Mouse (Mus musculus): ENCODE results near the gene Olfr820. TPM values are rescaled to one million over a fixed set of nuclear protein-coding genes. Genes with fewer than 3 reads are reported as not detected.
"Not testable (repeated sequence)": the region's sequence is repeated elsewhere in the genome, so short reads cannot be mapped to it uniquely, and the experiment has no call there.

Gene Olfr820
- polyA plus RNA-seq (2014; fragmentation: Nextera tagmentation; extraction: Ambion mirVana), result not detected in 2 replicates

GRCm38 (mm10) chr10:130012321-130012720 is at the start of gene Olfr820:
Olfr820 (plus strand) TSS chr10:130012621.
- H3K9me3 ChIP-seq (ENCODE audit: control insufficient read depth, low read length), result no peaks in the 10 kb centered on the region
- H3K4me3 ChIP-seq (ENCODE audit: low read depth, low read length), result no peak within 1 kb of the TSS
- H3K36me3 ChIP-seq (ENCODE audit: control insufficient read depth, insufficient read depth, low read length), result no peaks in the 10 kb centered on the region
- H3K9ac ChIP-seq (ENCODE audit: low read depth, low read length), result no peak within 1 kb of the TSS
- H3K4me1 ChIP-seq (replicated peaks; ENCODE audit: control insufficient read depth, insufficient read depth, low read length), result no peaks in the 10 kb centered on the region
- DNase-seq (ENCODE audit: low spot score) (no peak), ATAC-seq (ENCODE audit: low FRiP score) (no peak)
- H3K27ac ChIP-seq (ENCODE audit: low read depth, low read length), result no peak within 1 kb of the TSS
- no peaks in the 10 kb centered on the region for H3K27me3 ChIP-seq (ENCODE audit: control insufficient read depth, insufficient read depth, low read length)
- no peak within 1 kb of the TSS for H3K4me2 ChIP-seq (replicated peaks; ENCODE audit: low read depth, low read length)

- H3K36me3 ChIP-seq (ENCODE audit: control insufficient read depth, insufficient read depth, low read length); H3K9me3 ChIP-seq (ENCODE audit: control insufficient read depth, low read length); H3K4me3 ChIP-seq (ENCODE audit: low read depth, low read length); H3K27me3 ChIP-seq (ENCODE audit: control insufficient read depth, insufficient read depth, low read length); H3K9ac ChIP-seq (ENCODE audit: low read depth, low read length); H3K4me1 ChIP-seq (replicated peaks; ENCODE audit: control insufficient read depth, insufficient read depth, low read length); H3K4me2 ChIP-seq (replicated peaks; ENCODE audit: low read depth, low read length); DNase-seq (ENCODE audit: low spot score); H3K27ac ChIP-seq (ENCODE audit: low read depth, low read length); ATAC-seq (ENCODE audit: low FRiP score): not testable (repeated sequence)
- 83% methylated on average over 1 of the region's 3 CpGs for WGBS
These were observed 46.2 kb upstream of the Olfr820 start for GRCm38 (mm10) chr10:129966232-129966631.

- not testable (repeated sequence) for H3K27me3 ChIP-seq (ENCODE audit: control insufficient read depth, insufficient read depth, low read length); H3K9ac ChIP-seq (ENCODE audit: low read depth, low read length); H3K27ac ChIP-seq (ENCODE audit: low read depth, low read length); DNase-seq (ENCODE audit: low spot score); ATAC-seq (ENCODE audit: low FRiP score); H3K4me3 ChIP-seq (ENCODE audit: low read depth, low read length); H3K9me3 ChIP-seq (ENCODE audit: control insufficient read depth, low read length); H3K36me3 ChIP-seq (ENCODE audit: control insufficient read depth, insufficient read depth, low read length); H3K4me2 ChIP-seq (replicated peaks; ENCODE audit: low read depth, low read length); H3K4me1 ChIP-seq (replicated peaks; ENCODE audit: control insufficient read depth, insufficient read depth, low read length)
- WGBS, result 77% methylated on average over 2 of the region's 2 CpGs
These were observed 45.3 kb upstream of the Olfr820 start, which contains the start of gene Olfr819 for GRCm38 (mm10) chr10:129967166-129967565. Olfr819 (minus strand) TSS chr10:129967266.

DNA sequence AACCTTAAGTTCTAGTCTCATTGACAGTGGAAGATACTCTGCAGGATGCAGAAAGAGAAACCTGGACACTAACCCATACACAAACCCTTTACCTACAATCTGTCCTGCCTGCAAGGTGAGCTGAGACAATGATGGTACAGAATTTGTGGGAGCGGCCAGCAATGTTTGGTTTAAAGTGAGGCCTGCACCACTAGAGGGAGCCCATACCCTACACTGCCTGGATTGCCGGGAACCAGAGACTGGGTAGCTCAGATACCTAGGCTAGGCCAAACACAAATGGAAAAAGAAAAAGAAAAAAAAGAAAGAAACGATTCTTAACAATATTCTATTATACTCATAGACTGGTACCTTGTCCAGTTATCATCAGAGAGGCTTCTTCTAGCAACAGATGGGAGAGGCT is 39.4 kb upstream of the Olfr820 start:
- not testable (repeated sequence) for H3K4me2 ChIP-seq (replicated peaks; ENCODE audit: low read depth, low read length); H3K36me3 ChIP-seq (ENCODE audit: control insufficient read depth, insufficient read depth, low read length); H3K27me3 ChIP-seq (ENCODE audit: control insufficient read depth, insufficient read depth, low read length); H3K4me3 ChIP-seq (ENCODE audit: low read depth, low read length); H3K9ac ChIP-seq (ENCODE audit: low read depth, low read length); DNase-seq (ENCODE audit: low spot score); H3K4me1 ChIP-seq (replicated peaks; ENCODE audit: control insufficient read depth, insufficient read depth, low read length); H3K9me3 ChIP-seq (ENCODE audit: control insufficient read depth, low read length); H3K27ac ChIP-seq (ENCODE audit: low read depth, low read length)
- WGBS, result no CpG with 5 or more reads among the region's 3 CpGs
- ATAC-seq (ENCODE audit: low FRiP score), result peak; percentile 78

DNA sequence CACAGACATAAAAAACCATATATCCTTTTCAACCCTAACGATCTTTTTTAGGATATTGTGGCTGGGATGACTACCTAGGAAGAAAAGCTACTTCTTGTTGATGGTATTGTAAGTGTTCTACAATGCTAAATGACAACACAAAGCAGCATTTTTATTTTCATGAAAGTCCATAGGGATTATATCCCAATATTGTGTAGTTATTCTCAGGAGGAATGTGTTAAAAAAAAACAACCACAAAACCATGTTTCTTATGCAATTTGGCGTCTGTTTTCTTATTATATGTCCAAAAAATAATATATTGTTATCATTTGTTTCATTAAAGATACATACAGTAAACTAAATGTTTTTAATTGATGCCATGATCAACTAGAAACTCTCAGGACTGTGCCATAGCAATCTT is 36.4 kb upstream of the Olfr820 start, which contains the start of gene Olfr247:
TSS of gene Olfr247 (minus strand) at position 101 of the 400 bp plus-strand sequence.
- H3K36me3 ChIP-seq (ENCODE audit: control insufficient read depth, insufficient read depth, low read length); H3K27ac ChIP-seq (ENCODE audit: low read depth, low read length); H3K27me3 ChIP-seq (ENCODE audit: control insufficient read depth, insufficient read depth, low read length); DNase-seq (ENCODE audit: low spot score); H3K4me3 ChIP-seq (ENCODE audit: low read depth, low read length); H3K9me3 ChIP-seq (ENCODE audit: control insufficient read depth, low read length); H3K4me2 ChIP-seq (replicated peaks; ENCODE audit: low read depth, low read length); H3K4me1 ChIP-seq (replicated peaks; ENCODE audit: control insufficient read depth, insufficient read depth, low read length); H3K9ac ChIP-seq (ENCODE audit: low read depth, low read length); ATAC-seq (ENCODE audit: low FRiP score): not testable (repeated sequence)
- WGBS, result no CpG with 5 or more reads among the region's 2 CpGs

DNA sequence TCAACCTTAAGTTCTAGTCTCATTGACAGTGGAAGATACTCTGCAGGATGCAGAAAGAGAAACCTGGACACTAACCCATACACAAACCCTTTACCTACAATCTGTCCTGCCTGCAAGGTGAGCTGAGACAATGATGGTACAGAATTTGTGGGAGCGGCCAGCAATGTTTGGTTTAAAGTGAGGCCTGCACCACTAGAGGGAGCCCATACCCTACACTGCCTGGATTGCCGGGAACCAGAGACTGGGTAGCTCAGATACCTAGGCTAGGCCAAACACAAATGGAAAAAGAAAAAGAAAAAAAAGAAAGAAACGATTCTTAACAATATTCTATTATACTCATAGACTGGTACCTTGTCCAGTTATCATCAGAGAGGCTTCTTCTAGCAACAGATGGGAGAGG is 30.6 kb upstream of the Olfr820 start:
- no CpG with 5 or more reads among the region's 3 CpGs for WGBS

DNA sequence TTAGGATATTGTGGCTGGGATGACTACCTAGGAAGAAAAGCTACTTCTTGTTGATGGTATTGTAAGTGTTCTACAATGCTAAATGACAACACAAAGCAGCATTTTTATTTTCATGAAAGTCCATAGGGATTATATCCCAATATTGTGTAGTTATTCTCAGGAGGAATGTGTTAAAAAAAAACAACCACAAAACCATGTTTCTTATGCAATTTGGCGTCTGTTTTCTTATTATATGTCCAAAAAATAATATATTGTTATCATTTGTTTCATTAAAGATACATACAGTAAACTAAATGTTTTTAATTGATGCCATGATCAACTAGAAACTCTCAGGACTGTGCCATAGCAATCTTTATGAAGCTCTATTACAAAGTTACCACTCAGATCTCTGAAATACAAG is 27.5 kb upstream of the Olfr820 start, which contains the start of gene Gm10310:
TSS of gene Gm10310 (minus strand) at position 101 of the 400 bp plus-strand sequence.
- H3K9me3 ChIP-seq (ENCODE audit: control insufficient read depth, low read length); H3K27ac ChIP-seq (ENCODE audit: low read depth, low read length); H3K36me3 ChIP-seq (ENCODE audit: control insufficient read depth, insufficient read depth, low read length); H3K27me3 ChIP-seq (ENCODE audit: control insufficient read depth, insufficient read depth, low read length); DNase-seq (ENCODE audit: low spot score); ATAC-seq (ENCODE audit: low FRiP score); H3K4me3 ChIP-seq (ENCODE audit: low read depth, low read length); H3K4me1 ChIP-seq (replicated peaks; ENCODE audit: control insufficient read depth, insufficient read depth, low read length); H3K4me2 ChIP-seq (replicated peaks; ENCODE audit: low read depth, low read length); H3K9ac ChIP-seq (ENCODE audit: low read depth, low read length): not testable (repeated sequence)
- no CpG with 5 or more reads among the region's 1 CpGs for WGBS

More for the DNA sequence above, 30.6 kb upstream of the Olfr820 start:
- H3K27ac ChIP-seq (ENCODE audit: low read depth, low read length); H3K4me2 ChIP-seq (replicated peaks; ENCODE audit: low read depth, low read length); H3K4me1 ChIP-seq (replicated peaks; ENCODE audit: control insufficient read depth, insufficient read depth, low read length); H3K27me3 ChIP-seq (ENCODE audit: control insufficient read depth, insufficient read depth, low read length); DNase-seq (ENCODE audit: low spot score); H3K36me3 ChIP-seq (ENCODE audit: control insufficient read depth, insufficient read depth, low read length); H3K4me3 ChIP-seq (ENCODE audit: low read depth, low read length); H3K9me3 ChIP-seq (ENCODE audit: control insufficient read depth, low read length); H3K9ac ChIP-seq (ENCODE audit: low read depth, low read length): not testable (repeated sequence)
- peak; percentile 64 for ATAC-seq (ENCODE audit: low FRiP score)

DNA sequence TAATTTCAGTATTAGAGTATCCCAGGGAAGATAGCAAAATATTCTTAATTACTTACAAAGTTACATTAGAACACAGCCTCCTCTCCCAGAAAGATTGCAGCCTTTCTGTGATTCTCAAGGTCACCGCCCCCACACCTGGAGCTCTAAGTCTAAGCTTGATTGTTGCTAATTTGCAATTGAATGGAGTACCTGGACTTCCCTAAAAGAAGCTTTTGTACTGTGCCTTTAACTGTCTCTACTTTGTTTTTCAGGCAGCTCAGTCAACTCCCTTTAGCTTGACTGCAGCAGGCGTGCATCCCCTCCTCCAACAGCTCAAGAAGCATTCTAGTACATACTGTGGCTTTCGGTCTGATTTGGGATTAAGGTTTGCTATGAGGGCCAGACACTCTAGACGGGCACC is 8.3 kb upstream of the Olfr820 start:
- not testable (repeated sequence) for DNase-seq (ENCODE audit: low spot score); H3K4me2 ChIP-seq (replicated peaks; ENCODE audit: low read depth, low read length); H3K4me1 ChIP-seq (replicated peaks; ENCODE audit: control insufficient read depth, insufficient read depth, low read length); H3K9me3 ChIP-seq (ENCODE audit: control insufficient read depth, low read length); H3K27me3 ChIP-seq (ENCODE audit: control insufficient read depth, insufficient read depth, low read length); H3K4me3 ChIP-seq (ENCODE audit: low read depth, low read length); ATAC-seq (ENCODE audit: low FRiP score); H3K36me3 ChIP-seq (ENCODE audit: control insufficient read depth, insufficient read depth, low read length); H3K9ac ChIP-seq (ENCODE audit: low read depth, low read length); H3K27ac ChIP-seq (ENCODE audit: low read depth, low read length)
- 89% methylated on average over 4 of the region's 4 CpGs for WGBS

GRCm38 (mm10) chr10:130005366-130005765 is 7.1 kb upstream of the Olfr820 start:
- not testable (repeated sequence) for DNase-seq (ENCODE audit: low spot score); H3K27ac ChIP-seq (ENCODE audit: low read depth, low read length); H3K9me3 ChIP-seq (ENCODE audit: control insufficient read depth, low read length); H3K4me1 ChIP-seq (replicated peaks; ENCODE audit: control insufficient read depth, insufficient read depth, low read length); H3K9ac ChIP-seq (ENCODE audit: low read depth, low read length); ATAC-seq (ENCODE audit: low FRiP score); H3K36me3 ChIP-seq (ENCODE audit: control insufficient read depth, insufficient read depth, low read length); H3K4me2 ChIP-seq (replicated peaks; ENCODE audit: low read depth, low read length); H3K4me3 ChIP-seq (ENCODE audit: low read depth, low read length); H3K27me3 ChIP-seq (ENCODE audit: control insufficient read depth, insufficient read depth, low read length)
- 93% methylated on average over 4 of the region's 4 CpGs for WGBS

Measured in hindbrain, embryonic 11.5 days (tissue).